Mouse (Mus musculus) stomach, postnatal 0 days (tissue): ENCODE results near the gene Emc7. TPM values are rescaled to one million over a fixed set of nuclear protein-coding genes. Genes with fewer than 3 reads are reported as not detected.

Experiments used
- ATAC-seq: fragments of 200-750 bp; cut with Nextera tagmentation; 2 replicates; pipeline ENCODE4 v1.8.0; 2017; ENCODE audit not compliant: low FRiP score, low TSS enrichment
- DNase-seq: peaks from one replicate; pipeline ENCODE4 v3.0.0-alpha.2; 2016; ENCODE audit warnings: low spot score
- H3K27ac ChIP-seq: fragments of 300-500 bp; sonication (generic); replicated peaks from 2 replicates; pipeline ENCODE4 v1.5.1; 2014; ENCODE audit warnings: mild to moderate bottlenecking, control low read depth
- H3K27me3 ChIP-seq: fragments of 300-500 bp; sonication (generic); 2 replicates; pipeline ENCODE4 v1.6.1; 2014; ENCODE audit warnings: low read length; ENCODE audit not compliant: control insufficient read depth, insufficient read depth
- H3K36me3 ChIP-seq: fragments of 300-500 bp; sonication (generic); 2 replicates; pipeline ENCODE4 v1.6.1; 2014; ENCODE audit warnings: low read length, mixed read lengths; ENCODE audit not compliant: control insufficient read depth, insufficient read depth
- H3K4me1 ChIP-seq: fragments of 300-500 bp; sonication (generic); replicated peaks from 2 replicates; pipeline ENCODE4 v1.6.1; 2014; ENCODE audit warnings: antibody characterized with exemption; ENCODE audit not compliant: control insufficient read depth, insufficient read depth
- H3K4me2 ChIP-seq: fragments of 300-500 bp; sonication (generic); replicated peaks from 2 replicates; pipeline ENCODE4 v1.6.1; 2014; ENCODE audit warnings: low read depth, mild to moderate bottlenecking, control low read depth, moderate library complexity
- H3K4me3 ChIP-seq: fragments of 300-500 bp; sonication (generic); 2 replicates; pipeline ENCODE4 v1.5.1; 2014; ENCODE audit warnings: low read depth, low read length, control low read depth
- H3K9ac ChIP-seq: fragments of 300-500 bp; sonication (generic); 2 replicates; pipeline ENCODE4 v1.6.1; 2014; ENCODE audit warnings: mild to moderate bottlenecking, low read length, control low read depth, mixed read lengths
- H3K9me3 ChIP-seq: fragments of 300-500 bp; sonication (generic); 2 replicates; pipeline ENCODE4 v1.6.1; 2016; ENCODE audit warnings: low read length; ENCODE audit not compliant: control insufficient read depth
- CTCF ChIP-seq: IDR thresholded peaks from 2 replicates; pipeline ENCODE4 v1.5.1; 2016; ENCODE audit warnings: antibody characterized with exemption, low read depth, mild to moderate bottlenecking, moderate library complexity
- EP300 ChIP-seq: optimal IDR thresholded peaks from 2 replicates; pipeline ENCODE3; 2016; ENCODE audit warnings: antibody characterized with exemption
- WGBS: fragments of 180-500 bp; shearing (Covaris S2); extraction: QIAGEN DNeasy Blood & Tissue Kit; methylation state at CpG from one replicate; pipeline ENCODE4 v1.1.7; 2014; 5-methylcytosine and 5-hydroxymethylcytosine counted together
- polyA plus RNA-seq: library from polyadenylated mRNA; unstranded; fragments of >200 nt; fragmentation: Nextera tagmentation; extraction: Ambion mirVana; gene quantifications from 2 replicates; pipeline ENCODE4 v1.2.1, GENCODE M21; 2015

Gene Emc7
- polyA plus RNA-seq, 1 experiment from 2014 or later, result 24.5 TPM

GRCm38 (mm10) chr2:112492856-112493538 lies 38.2 kb downstream of the Emc7 start, which contains the start of gene Aven:
Gene Aven, plus strand, starts transcription at chr2:112492964.
- Histone ChIP-seq H3K9me3 (no peaks in the 10 kb centered on the region), H3K9ac (peak within 1 kb of the TSS; percentile 99), H3K36me3 (no peaks in the 10 kb centered on the region), H3K4me1 (0 out of 2 replicates have a peak, but pooled peaks cover 2% of the 10 kb centered on the region), H3K4me3 (peak within 1 kb of the TSS; percentile 87), H3K27ac (peak within 1 kb of the TSS; percentile 100), H3K4me2 (peak within 1 kb of the TSS; percentile 81), H3K27me3 (no peaks in the 10 kb centered on the region)
- DNase-seq, result peak; percentile 88
- TF ChIP-seq EP300, result no peak
- TF ChIP-seq CTCF, result peak; percentile 43
- WGBS, result under 1% methylated on average over 41 of the region's 87 CpGs
- peak; percentile 94 for ATAC-seq

- H3K36me3 ChIP-seq, result no peaks in the 10 kb centered on the region
These were observed 38.9 kb downstream of the Emc7 start for GRCm38 (mm10) chr2:112493539-112494260.

GRCm38 (mm10) chr2:112497851-112498250 lies 43.1 kb downstream of the Emc7 start:
- no peak overlapping the region for H3K9ac ChIP-seq
- no peak overlapping the region for H3K27ac ChIP-seq
- no peak overlapping the region for H3K4me2 ChIP-seq
- H3K4me1 ChIP-seq, result 0 out of 2 replicates have a peak, but pooled peaks cover 2% of the 10 kb centered on the region
- no peak for DNase-seq
- no peak for TF ChIP-seq EP300
- no peak for TF ChIP-seq CTCF
- H3K4me3 ChIP-seq, result no peak overlapping the region
- 73% methylated on average over 7 of the region's 7 CpGs for WGBS
- no peaks in the 10 kb centered on the region for H3K36me3 ChIP-seq
- no peaks in the 10 kb centered on the region for H3K9me3 ChIP-seq
- H3K27me3 ChIP-seq, result no peaks in the 10 kb centered on the region
- ATAC-seq, result no peak

More at GRCm38 (mm10) chr2:112493539-112494260, 38.9 kb downstream of the Emc7 start:
- DNase-seq, result no peak
- peak overlapping the region; percentile 81 for H3K4me2 ChIP-seq
- peak overlapping the region; percentile 99 for H3K9ac ChIP-seq
- H3K4me3 ChIP-seq, result peak overlapping the region; percentile 87
- TF ChIP-seq CTCF (no peak; the same call in 1 of the 2 replicates), EP300 (no peak)
- peak overlapping the region; percentile 100 for H3K27ac ChIP-seq
- no peaks in the 10 kb centered on the region for H3K9me3 ChIP-seq
- 35% methylated on average over 11 of the region's 11 CpGs for WGBS
- no peaks in the 10 kb centered on the region for H3K27me3 ChIP-seq
- peak; percentile 7; the same call in 1 of the 2 replicates for ATAC-seq
- H3K4me1 ChIP-seq, result 0 out of 2 replicates have a peak, but pooled peaks cover 2% of the 10 kb centered on the region

- no peak overlapping the region for H3K27ac ChIP-seq
- WGBS, result 6% methylated on average over 6 of the region's 6 CpGs
- no peaks in the 10 kb centered on the region for H3K4me1 ChIP-seq
- no peaks in the 10 kb centered on the region for H3K36me3 ChIP-seq
- H3K4me2 ChIP-seq, result no peak overlapping the region
- peak; percentile 78 for DNase-seq
- peak; percentile 89 for ATAC-seq
- no peak overlapping the region for H3K4me3 ChIP-seq
- no peaks in the 10 kb centered on the region for H3K27me3 ChIP-seq
- no peaks in the 10 kb centered on the region for H3K9me3 ChIP-seq
- no peak overlapping the region for H3K9ac ChIP-seq
- TF ChIP-seq EP300 (no peak), CTCF (peak; percentile 89)
These were observed 46.4 kb downstream of the Emc7 start for GRCm38 (mm10) chr2:112501209-112501608.

- no peak overlapping the region for H3K4me3 ChIP-seq
- no peak overlapping the region for H3K9ac ChIP-seq
- H3K36me3 ChIP-seq, result no peaks in the 10 kb centered on the region
- TF ChIP-seq CTCF (no peak), EP300 (no peak)
- 75% methylated on average over 6 of the region's 6 CpGs for WGBS
- no peak for ATAC-seq
- no peak overlapping the region for H3K4me2 ChIP-seq
- H3K27ac ChIP-seq, result no peak overlapping the region
- H3K27me3 ChIP-seq, result no peaks in the 10 kb centered on the region
- DNase-seq, result no peak
- no peaks in the 10 kb centered on the region for H3K9me3 ChIP-seq
- no peaks in the 10 kb centered on the region for H3K4me1 ChIP-seq
These were observed 49.2 kb downstream of the Emc7 start for GRCm38 (mm10) chr2:112503978-112504377.
